Mouse (Mus musculus) CH12.LX (cell line): Measurements from ENCODE around the gene Tectb. TPM values are rescaled to one million over a fixed set of nuclear protein-coding genes. Genes with fewer than 3 reads are reported as not detected.

ENCODE experiments used
- DNase-seq: peaks from one replicate; pipeline ENCODE4 v3.0.0-alpha.2; 2013; ENCODE audit errors: extremely low read depth
- H3K27ac ChIP-seq: 2 replicates; pipeline ENCODE4 v1.5.1; 2012; ENCODE audit warnings: low read depth, mild to moderate bottlenecking, control low read depth, moderate library complexity; ENCODE audit not compliant: insufficient read depth
- H3K27me3 ChIP-seq: replicated peaks from 2 replicates; pipeline ENCODE3; 2012; ENCODE audit warnings: inconsistent platforms
- H3K36me3 ChIP-seq, 2 experiments: replicated peaks in 1 of 2; 2 replicates each; pipeline versions ENCODE3 to v1.6.1; 2012; ENCODE audit warnings: inconsistent platforms in 1 of 2, low read length in 1 of 2, mild to moderate bottlenecking in 1 of 2, mixed read lengths in 1 of 2, moderate library complexity in 1 of 2; ENCODE audit not compliant: control insufficient read depth in 1 of 2, insufficient read depth in 1 of 2
- H3K4me1 ChIP-seq, 2 experiments: 2 replicates each; pipeline ENCODE4 v1.6.1; 2012; ENCODE audit warnings: inconsistent platforms in 1 of 2, moderate library complexity in 1 of 2; ENCODE audit not compliant: insufficient read depth in 2 of 2, control insufficient read depth in 1 of 2
- H3K4me2 ChIP-seq: 2 replicates; pipeline ENCODE4 v1.6.1; 2012; ENCODE audit warnings: low read depth, mild to moderate bottlenecking, control low read depth; ENCODE audit not compliant: poor library complexity, insufficient read depth, severe bottlenecking
- H3K4me3 ChIP-seq, 3 experiments: fragments of 150-350 bp in 1 of 3; sonication (generic) in 1 of 3; replicated peaks in 1 of 3; 2 replicates each; pipeline versions ENCODE3 to v1.5.1; 2011 to 2012; ENCODE audit warnings: low read depth in 2 of 3, low read length in 2 of 3, mild to moderate bottlenecking in 2 of 3, moderate library complexity in 2 of 3, control low read depth in 1 of 3, improper control_type of control experiment in 1 of 3, inconsistent platforms in 1 of 3, mixed read lengths in 1 of 3; ENCODE audit not compliant: poor library complexity in 1 of 3
- H3K79me2 ChIP-seq: replicated peaks from 2 replicates; pipeline ENCODE4 v1.6.1; 2012; ENCODE audit warnings: mild to moderate bottlenecking, moderate library complexity; ENCODE audit not compliant: control insufficient read depth, poor library complexity, insufficient read depth, severe bottlenecking; ENCODE audit errors: extremely low read depth
- H3K9ac ChIP-seq: 2 replicates; pipeline ENCODE4 v1.6.1; 2012; ENCODE audit warnings: low read depth, mild to moderate bottlenecking, control low read depth, moderate library complexity; ENCODE audit not compliant: insufficient read depth
- H3K9me3 ChIP-seq: replicated peaks from 2 replicates; pipeline ENCODE3; 2012; ENCODE audit warnings: low read length, inconsistent platforms, mixed read lengths
- BHLHE40 ChIP-seq: IDR thresholded peaks from 2 replicates; pipeline ENCODE4 v1.6.1; 2011; ENCODE audit warnings: mild to moderate bottlenecking, low read depth, low read length, improper control_type of control experiment
- CHD1 ChIP-seq: IDR thresholded peaks from 2 replicates; pipeline ENCODE4 v1.6.1; 2012; ENCODE audit warnings: low read depth, low read length, improper control_type of control experiment, inconsistent platforms
- CTCF ChIP-seq, 2 experiments: IDR thresholded peaks in 1 of 2; conservative IDR thresholded peaks in 1 of 2; 2 replicates each; pipeline ENCODE4 v1.5.1; 2011 to 2012; ENCODE audit warnings: low read depth in 2 of 2, low read length in 2 of 2, improper control_type of control experiment in 1 of 2, inconsistent platforms in 1 of 2, mild to moderate bottlenecking in 1 of 2, moderate library complexity in 1 of 2
- EP300 ChIP-seq: IDR thresholded peaks from 2 replicates; pipeline ENCODE4 v1.6.1; 2011; ENCODE audit warnings: low read length, improper control_type of control experiment
- ETS1 ChIP-seq: conservative IDR thresholded peaks from 2 replicates; pipeline ENCODE4 v1.6.1; 2012; ENCODE audit warnings: low read depth, mild to moderate bottlenecking, inconsistent platforms, low read length, improper control_type of control experiment, moderate library complexity
- HCFC1 ChIP-seq: IDR thresholded peaks from 2 replicates; pipeline ENCODE4 v1.6.1; 2012; ENCODE audit warnings: low read depth, mild to moderate bottlenecking, inconsistent platforms, low read length, improper control_type of control experiment
- IRF4 ChIP-seq: IDR thresholded peaks from 2 replicates; pipeline ENCODE4 v1.6.1; 2014; ENCODE audit warnings: low read depth, mild to moderate bottlenecking, inconsistent platforms, low read length, improper control_type of control experiment
- JUN ChIP-seq: IDR thresholded peaks from 2 replicates; pipeline ENCODE4 v1.6.1; 2011; ENCODE audit warnings: low read depth, mild to moderate bottlenecking, low read length, improper control_type of control experiment, moderate library complexity; ENCODE audit not compliant: insufficient read depth
- KAT2A ChIP-seq: IDR thresholded peaks from 2 replicates; pipeline ENCODE4 v1.6.1; 2012; ENCODE audit warnings: low read length, improper control_type of control experiment, inconsistent platforms; ENCODE audit not compliant: insufficient replicate concordance
- MAFK ChIP-seq: IDR thresholded peaks from 2 replicates; pipeline ENCODE4 v1.6.1; 2011; ENCODE audit warnings: low read length, improper control_type of control experiment; ENCODE audit not compliant: insufficient replicate concordance
- MAZ ChIP-seq: IDR thresholded peaks from 2 replicates; pipeline ENCODE4 v1.6.1; 2012; ENCODE audit warnings: low read depth, mild to moderate bottlenecking, inconsistent platforms, low read length, improper control_type of control experiment, moderate library complexity
- MXI1 ChIP-seq: IDR thresholded peaks from 2 replicates; pipeline ENCODE4 v1.6.1; 2011; ENCODE audit warnings: mild to moderate bottlenecking, low read depth, low read length, improper control_type of control experiment
- POLR2A ChIP-seq: IDR thresholded peaks from 2 replicates; pipeline ENCODE4 v1.6.1; 2011; ENCODE audit warnings: low read depth, mild to moderate bottlenecking, improper control_type of control experiment, low read length
- POLR2AphosphoS2 ChIP-seq: IDR thresholded peaks from 2 replicates; pipeline ENCODE4 v1.6.1; 2011; ENCODE audit warnings: low read depth, low read length, improper control_type of control experiment
- RAD21 ChIP-seq: IDR thresholded peaks from 2 replicates; pipeline ENCODE4 v1.6.1; 2011; ENCODE audit warnings: low read depth, mild to moderate bottlenecking, low read length, improper control_type of control experiment, moderate library complexity
- RCOR1 ChIP-seq: conservative IDR thresholded peaks from 2 replicates; pipeline ENCODE4 v1.6.1; 2012; ENCODE audit warnings: low read depth, mild to moderate bottlenecking, inconsistent platforms, low read length, improper control_type of control experiment
- TBP ChIP-seq: conservative IDR thresholded peaks from 2 replicates; pipeline ENCODE4 v1.6.1; 2011; ENCODE audit warnings: low read depth, low read length, improper control_type of control experiment
- USF1 ChIP-seq: IDR thresholded peaks from 2 replicates; pipeline ENCODE4 v1.6.1; 2014; ENCODE audit warnings: low read depth, mild to moderate bottlenecking, inconsistent platforms, low read length, improper control_type of control experiment
- ZKSCAN1 ChIP-seq: IDR thresholded peaks from 2 replicates; pipeline ENCODE4 v1.6.1; 2012; ENCODE audit warnings: low read depth, inconsistent platforms, low read length, improper control_type of control experiment, borderline replicate concordance
- ZMIZ1 ChIP-seq: IDR thresholded peaks from 2 replicates; pipeline ENCODE4 v1.6.1; 2012; ENCODE audit warnings: low read depth, mild to moderate bottlenecking, inconsistent platforms, low read length, improper control_type of control experiment
- dilution Hi-C: fragments of 300-500 bp; cut with MboI; formaldehyde crosslinking; loops from 2 replicates; pipeline ENCODE4 v1.14.3; 2020; ENCODE audit warnings: low sequenced_read_pairs; ENCODE audit not compliant: extremely low pct_unique_long_range_greater_than_20kb, extremely low pct_ligation_motif_present
- in situ Hi-C: fragments of 300-500 bp; cut with MboI; formaldehyde crosslinking; loops from 3 replicates; pipeline ENCODE4 v1.14.3; 2019; ENCODE audit warnings: low sequenced_read_pairs, low pct_ligation_motif_present, low pct_unique_long_range_greater_than_20kb, mixed read lengths
- polyA plus RNA-seq: library from polyadenylated mRNA; unstranded; fragments of >175 nt; gene quantifications from 2 replicates; pipeline ENCODE4 v1.2.1, GENCODE M21; 2012; ENCODE audit warnings: low read depth; ENCODE audit not compliant: insufficient read length
- total RNA-seq, 2 experiments: library from RNA; depleted of rRNA; stranded (reverse); fragments of 300-350 nt in 1 of 2; fragments of >200 nt in 1 of 2; gene quantifications; 2 replicates each; pipeline ENCODE4 v1.2.3; 2012 to 2014

Gene Tectb
- total and polyA plus RNA-seq, 3 experiments, result not detected

GRCm38 (mm10) chr19:55139301-55139700 lies 41.2 kb upstream of the Tectb start:
- dilution Hi-C loops, result no loop called here
- H3K79me2 ChIP-seq, result no peaks in the 10 kb centered on the region
- in situ Hi-C loops, result loop anchor here (5.0 kb wide), 1 partner anchor 37 kb away; no protein-coding TSS in a partner anchor

GRCm38 (mm10) chr19:55143391-55144300 lies 36.9 kb upstream of the Tectb start:
- peaks cover 0 to 31% of the 10 kb centered on the region in 2 experiments; a peak in 2 of 4 replicates for H3K4me1 ChIP-seq
- no peaks in the 10 kb centered on the region for H3K27me3 ChIP-seq
- no peak overlapping the region for H3K4me2 ChIP-seq
- no peaks in the 10 kb centered on the region for H3K9me3 ChIP-seq
- H3K79me2 ChIP-seq, result no peaks in the 10 kb centered on the region
- dilution Hi-C loops, result no loop called here
- in situ Hi-C loops, result no loop called here
- DNase-seq, result no peak
- no peak overlapping the region for H3K27ac ChIP-seq
- no peak overlapping the region for H3K4me3 ChIP-seq
- H3K9ac ChIP-seq, result no peak overlapping the region
- TF ChIP-seq MXI1 (no peak), POLR2AphosphoS2 (no peak), TBP (no peak), CTCF (conservative IDR thresholded peaks at IDR 0.05 in 1 of 2, IDR thresholded peaks at IDR 0.05 in 1 of 2; ENCODE audit: low read depth in 2 of 2, low read length in 2 of 2) (no peak), USF1 (no peak), ZMIZ1 (no peak), ETS1 (no peak), POLR2A (no peak), RAD21 (no peak), MAZ (no peak), BHLHE40 (no peak), JUN (no peak), ZKSCAN1 (no peak), CHD1 (no peak), HCFC1 (no peak), EP300 (no peak), KAT2A (no peak), RCOR1 (no peak)
- TF ChIP-seq, all 38 proteins: peak for 0
- H3K36me3 ChIP-seq, result no peaks in the 10 kb centered on the region

More at GRCm38 (mm10) chr19:55139301-55139700, 41.2 kb upstream of the Tectb start:
- DNase-seq, result peak; percentile 37
- H3K27me3 ChIP-seq, result no peaks in the 10 kb centered on the region
- H3K9ac ChIP-seq, result no peak overlapping the region
- TF ChIP-seq BHLHE40 (0 out of 2 replicates have a peak, but pooled peaks have one; percentile 36), ETS1 (no peak), MAFK (0 out of 2 replicates have a peak, but pooled peaks have one; percentile 7), IRF4 (peak; percentile 46; the same call in 1 of the 2 replicates), EP300 (peak; percentile 51; the same call in 1 of the 2 replicates)
- TF ChIP-seq, all 38 proteins: peak for 4
- H3K4me3 ChIP-seq, result no peak overlapping the region
- peaks cover 0 to 39% of the 10 kb centered on the region in 2 experiments; a peak in 2 of 4 replicates for H3K4me1 ChIP-seq
- H3K4me2 ChIP-seq, result no peak overlapping the region
- H3K36me3 ChIP-seq, result no peaks in the 10 kb centered on the region
- no peaks in the 10 kb centered on the region for H3K9me3 ChIP-seq
- H3K27ac ChIP-seq, result no peak overlapping the region
